Mouse (Mus musculus) yolk sac, embryonic 10.5 days (tissue): ENCODE results near the gene Pik3r1.

Experiments used
- DNase-seq: peaks from one replicate; pipeline ENCODE4 v3.0.0-alpha.2; 2017; ENCODE audit warnings: low spot score

Pik3r1 gene

GRCm38 (mm10) chr13:101709788-101710187 lies 58.2 kb downstream of the Pik3r1 start:
- no peak for DNase-seq

DNA sequence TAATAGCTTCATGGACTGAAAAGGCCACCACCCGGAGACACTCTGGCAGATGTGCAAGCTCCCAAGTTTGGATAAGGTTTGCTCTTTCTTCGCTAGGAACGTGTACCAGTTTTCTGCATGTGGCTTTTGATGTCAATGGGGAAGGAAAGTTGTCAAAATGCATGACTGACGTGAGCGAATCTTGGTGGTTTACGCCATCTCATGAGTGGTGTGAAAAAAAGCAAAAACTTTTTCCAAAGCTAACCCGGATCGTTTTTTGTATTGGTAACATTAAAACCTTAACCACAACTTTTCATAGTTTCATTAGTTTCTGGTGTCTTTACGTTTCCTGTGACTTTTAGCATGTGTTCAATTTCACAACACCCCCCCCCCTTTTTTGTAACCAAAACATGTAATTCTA lies 60.8 kb downstream of the Pik3r1 start:
- no peak for DNase-seq

DNA sequence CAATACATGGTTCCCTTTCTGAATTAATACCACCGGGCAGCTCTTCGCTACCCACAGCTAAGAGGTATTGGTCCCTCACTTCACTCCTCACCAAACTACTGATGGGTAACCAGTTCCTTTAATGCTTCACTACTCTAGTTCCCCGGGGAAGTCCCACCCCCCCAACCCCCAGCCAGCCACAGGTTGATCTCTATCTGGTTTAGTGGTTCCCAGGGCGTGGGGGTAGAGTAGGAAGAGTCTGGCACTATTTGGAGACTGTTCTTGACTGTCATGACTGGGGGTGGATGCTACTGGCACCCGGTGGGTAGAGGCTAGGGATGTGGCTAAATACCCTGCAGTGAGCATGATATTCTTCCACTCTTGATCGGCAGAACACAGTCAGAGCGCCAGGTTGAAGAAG lies 61.6 kb downstream of the Pik3r1 start:
- DNase-seq, result no peak

DNA sequence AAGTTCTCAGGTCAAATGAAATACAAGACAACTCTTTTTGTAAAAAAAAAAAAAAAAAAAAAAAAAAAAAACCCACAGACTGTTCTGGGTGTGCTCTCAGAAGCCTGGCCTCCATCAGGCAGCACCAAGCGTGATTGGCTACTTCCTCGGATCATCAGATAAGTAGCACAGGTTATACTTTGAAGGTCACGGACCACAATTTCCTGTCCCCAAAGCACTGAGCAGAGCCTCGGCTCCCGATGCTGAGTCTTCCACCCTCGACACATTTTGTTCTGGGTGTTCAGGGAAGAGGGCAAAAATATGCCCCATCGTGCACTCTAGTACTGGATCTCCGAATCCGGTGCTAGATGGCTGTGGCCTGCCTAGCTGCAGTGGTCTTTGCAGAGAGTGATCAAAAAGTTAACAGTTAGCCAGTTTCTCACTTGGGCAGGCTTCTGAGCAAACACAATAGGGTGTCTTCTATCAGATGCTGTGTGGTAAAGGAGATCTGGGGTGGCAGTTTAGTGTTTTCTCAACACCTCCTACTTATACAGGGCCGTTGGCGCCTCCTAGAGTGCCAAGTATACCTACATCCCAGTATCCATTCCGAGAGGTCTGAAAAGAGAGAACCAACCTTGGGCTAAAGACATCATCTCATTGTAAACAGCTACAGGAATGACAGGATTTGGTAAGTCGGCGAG lies 65.8 kb downstream of the Pik3r1 start:
- DNase-seq, result no peak

DNA sequence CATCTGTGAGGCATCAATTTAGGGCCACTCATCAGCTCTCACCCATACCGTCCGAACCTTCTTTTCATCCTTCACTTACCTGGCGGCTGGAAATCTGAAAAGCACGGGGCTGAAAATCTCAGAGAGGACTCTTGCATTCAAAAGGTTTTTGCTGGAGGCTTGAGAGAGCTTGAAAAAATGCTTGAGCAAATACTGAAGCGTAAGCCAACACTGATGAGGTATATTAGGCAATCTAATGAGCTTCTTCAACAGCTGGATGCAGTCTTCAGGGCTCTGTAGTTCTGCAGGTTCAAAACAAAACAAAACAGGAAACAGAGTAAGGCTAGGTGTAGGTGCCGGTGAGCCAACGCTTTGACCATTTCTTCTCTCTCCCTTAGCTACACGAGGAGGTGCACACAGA lies 66.4 kb downstream of the Pik3r1 start:
- no peak for DNase-seq

DNA sequence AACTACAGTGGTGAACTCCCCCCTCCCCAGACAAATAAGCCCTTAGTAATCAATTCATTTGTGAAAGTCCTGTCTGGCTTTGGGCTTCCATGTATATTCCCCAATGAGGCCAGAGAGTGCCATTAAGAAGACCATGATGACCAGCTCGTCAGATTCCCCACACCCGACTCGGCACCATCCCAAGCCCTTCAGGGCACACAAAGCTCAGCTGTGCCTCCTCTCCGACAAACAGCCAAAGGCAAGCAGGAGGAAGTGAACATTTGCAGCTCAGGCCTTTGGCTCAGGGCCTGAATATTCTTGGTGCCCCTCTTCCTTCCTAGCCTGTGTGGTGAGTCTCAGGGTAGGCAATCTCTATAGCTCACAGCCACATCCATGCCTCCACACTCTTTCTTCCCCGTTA lies 68.3 kb downstream of the Pik3r1 start:
- no peak for DNase-seq

- no peak for DNase-seq
These were observed 70.1 kb downstream of the Pik3r1 start for GRCm38 (mm10) chr13:101697966-101698365.

DNA sequence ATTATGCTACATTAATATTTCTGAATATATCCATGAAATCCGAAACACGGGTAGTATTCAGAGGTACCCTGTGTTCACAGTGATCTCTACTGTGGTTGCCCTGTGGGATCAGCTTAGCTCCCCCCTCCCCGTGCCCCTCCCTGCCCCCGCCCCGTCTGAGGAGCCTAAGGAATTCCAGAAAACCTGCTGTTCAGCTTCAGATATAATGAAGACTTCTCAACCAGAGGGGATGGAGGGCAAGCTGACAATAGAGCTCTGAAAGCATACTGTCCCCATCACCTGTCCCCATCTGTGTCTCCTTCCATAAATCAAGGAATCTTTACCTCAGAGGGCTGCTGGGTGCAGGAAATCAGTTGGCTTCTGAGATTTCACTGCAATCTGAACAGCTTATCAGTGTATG lies 70.6 kb downstream of the Pik3r1 start:
- no peak for DNase-seq

- no peak for DNase-seq
These were observed 71.2 kb downstream of the Pik3r1 start for GRCm38 (mm10) chr13:101696827-101697226.

DNA sequence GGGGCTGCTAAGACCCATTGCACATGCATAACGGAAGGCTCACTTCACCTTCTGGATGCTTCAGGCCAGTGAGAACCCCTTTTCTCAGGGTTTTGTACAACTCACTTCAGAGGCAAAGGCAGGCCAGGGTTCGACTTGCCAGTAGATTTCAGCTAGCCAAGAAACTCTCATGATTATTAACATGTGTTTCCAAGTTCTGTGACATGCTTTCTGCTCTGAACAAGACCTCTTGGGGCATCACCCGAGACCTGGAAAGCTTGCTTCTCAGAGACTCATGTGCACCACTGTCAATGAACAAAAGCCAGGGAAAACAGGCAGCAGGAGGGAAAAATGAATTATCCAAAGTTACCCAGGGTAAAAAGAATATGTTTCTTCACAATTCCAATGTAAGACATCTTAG lies 71.7 kb downstream of the Pik3r1 start:
- no peak for DNase-seq

- peak; percentile 68 for DNase-seq
These were observed 72.1 kb downstream of the Pik3r1 start for GRCm38 (mm10) chr13:101695876-101696275.

DNA sequence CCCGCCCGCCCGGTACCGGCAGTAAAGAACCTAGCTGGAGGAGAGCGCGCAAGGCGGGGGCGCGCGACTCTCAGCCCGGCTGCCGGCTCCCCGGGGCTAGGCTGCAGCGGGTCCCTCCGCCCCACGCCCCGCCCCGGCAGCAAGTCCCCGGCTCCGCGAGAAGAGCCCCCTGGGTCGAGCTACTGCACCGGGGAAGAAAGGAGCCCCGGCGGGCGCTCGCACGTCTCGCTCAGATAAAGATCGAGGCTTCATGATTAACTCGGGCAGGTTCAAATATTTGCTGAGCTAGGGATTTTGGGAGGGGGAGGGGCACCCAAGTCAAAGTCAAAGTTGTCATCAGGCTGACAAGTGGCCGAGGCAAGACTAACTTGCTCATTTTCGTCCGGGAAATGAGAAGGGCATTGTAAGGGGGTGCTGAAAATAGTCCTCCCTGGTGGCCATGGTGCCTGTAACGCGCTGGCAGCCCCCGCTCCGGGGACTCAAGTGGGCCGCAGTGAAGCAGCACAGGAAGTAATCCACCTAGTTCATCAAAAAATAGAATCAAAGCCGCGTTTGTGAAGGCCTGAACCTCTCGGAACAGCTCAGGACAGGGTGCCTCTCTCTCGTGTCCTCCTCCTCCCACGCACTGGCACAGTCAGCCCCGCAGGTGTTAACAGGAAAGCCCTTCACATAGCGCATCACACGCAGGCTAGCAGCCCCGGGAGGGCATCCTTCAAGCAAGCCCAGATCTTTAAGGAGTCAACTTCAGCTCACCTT lies 73.3 kb downstream of the Pik3r1 start:
- DNase-seq, result peak; percentile 86

GRCm38 (mm10) chr13:101693967-101694495 lies 74.0 kb downstream of the Pik3r1 start:
- DNase-seq, result peak; percentile 78

GRCm38 (mm10) chr13:101692866-101693691 lies 74.9 kb downstream of the Pik3r1 start:
- no peak for DNase-seq

- DNase-seq, result no peak
These were observed 75.7 kb downstream of the Pik3r1 start for GRCm38 (mm10) chr13:101692239-101692784.

- DNase-seq, result no peak
These were observed 76.3 kb downstream of the Pik3r1 start for GRCm38 (mm10) chr13:101691669-101692068.

DNA sequence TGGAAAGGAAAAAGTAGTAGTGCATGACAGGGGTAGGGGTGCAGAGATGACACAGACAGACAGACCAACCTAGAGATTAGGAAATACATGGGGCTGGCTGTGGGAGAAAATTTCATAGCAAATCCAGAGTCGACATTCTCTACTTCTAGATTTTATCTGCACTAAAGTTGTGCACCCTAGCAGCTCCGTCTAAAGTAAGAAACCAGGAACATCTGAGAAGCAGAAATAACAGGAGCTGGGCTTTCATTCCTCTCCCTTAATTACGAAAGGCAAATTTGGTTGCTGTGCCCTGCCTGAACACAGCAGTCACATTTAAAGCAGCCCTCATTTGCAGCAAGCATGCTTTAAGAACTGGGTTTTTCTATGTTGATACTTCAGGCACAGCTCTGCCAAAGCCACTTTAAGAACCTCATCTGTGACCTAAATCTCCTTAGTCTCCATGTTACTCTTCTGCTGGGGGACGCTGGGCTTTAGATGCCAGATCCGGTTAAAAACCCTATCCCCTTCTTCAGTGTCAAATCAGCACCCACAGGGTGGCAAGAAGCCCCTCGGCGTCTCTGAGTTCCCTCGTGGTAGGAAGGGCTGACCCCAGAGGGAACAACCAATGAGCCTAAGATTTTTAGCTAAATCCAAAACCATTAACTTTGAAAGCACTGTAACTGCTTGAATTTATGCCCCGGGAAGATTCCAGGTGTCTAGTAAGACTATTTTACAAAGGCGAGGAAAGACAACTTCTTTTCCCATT lies 76.9 kb downstream of the Pik3r1 start:
- no peak for DNase-seq

GRCm38 (mm10) chr13:101690167-101690566 lies 77.8 kb downstream of the Pik3r1 start:
- DNase-seq, result no peak

- DNase-seq, result no peak
These were observed 81.8 kb downstream of the Pik3r1 start for GRCm38 (mm10) chr13:101686256-101686655.

GRCm38 (mm10) chr13:101684706-101685105 lies 83.3 kb downstream of the Pik3r1 start:
- no peak for DNase-seq

DNA sequence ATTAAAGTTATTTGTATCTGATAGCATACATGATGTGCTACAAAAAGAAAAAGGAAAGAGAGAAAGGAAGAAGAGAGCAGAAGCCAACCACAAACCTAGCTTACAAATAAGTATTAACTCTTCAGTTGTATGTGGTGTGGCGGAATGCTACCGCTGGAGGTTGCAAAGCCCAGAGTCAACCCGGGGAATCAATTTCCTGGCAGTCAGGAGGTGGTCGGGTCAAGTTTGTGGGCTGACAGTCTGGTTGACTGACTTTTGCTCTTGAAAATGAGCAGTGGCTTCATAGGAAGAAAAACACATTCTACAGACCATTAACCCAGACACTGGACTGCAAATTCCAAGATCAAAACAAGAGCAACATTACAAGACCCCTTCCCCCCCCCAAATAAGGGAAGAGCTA lies 85.6 kb downstream of the Pik3r1 start:
- no peak for DNase-seq

GRCm38 (mm10) chr13:101680083-101680482 lies 87.9 kb downstream of the Pik3r1 start:
- DNase-seq, result no peak
